Mouse (Mus musculus): ENCODE results near the gene Meis1. TPM values are rescaled to one million over a fixed set of nuclear protein-coding genes. Genes with fewer than 3 reads are reported as not detected.

Gene Meis1
- polyA plus RNA-seq, 1 experiment: 31.3 TPM

GRCm38 (mm10) chr11:18944972-18945625 lies 73.7 kb downstream of the Meis1 start:
- no peak overlapping the region for H3K4me3 ChIP-seq (replicated peaks; ENCODE audit: extremely low read depth, low read depth, low read length)
- WGBS: 70% methylated on average over 14 of the region's 14 CpGs
- no peak for DNase-seq
- H3K4me1 ChIP-seq (ENCODE audit: control insufficient read depth, insufficient read depth, low read length): peaks cover 7% of the 10 kb centered on the region; the same call in 1 of the 2 replicates
- TF ChIP-seq POLR2A (IDR thresholded peaks at IDR 0.05; ENCODE audit: borderline replicate concordance, extremely low read depth, low read depth, low read length) (no peak), CTCF (IDR thresholded peaks at IDR 0.05; ENCODE audit: insufficient read depth, low read length) (no peak)

GRCm38 (mm10) chr11:18944209-18944608 lies 74.6 kb downstream of the Meis1 start:
- no peak overlapping the region for H3K4me3 ChIP-seq (replicated peaks; ENCODE audit: extremely low read depth, low read depth, low read length)
- TF ChIP-seq POLR2A (IDR thresholded peaks at IDR 0.05; ENCODE audit: borderline replicate concordance, extremely low read depth, low read depth, low read length) (no peak), CTCF (IDR thresholded peaks at IDR 0.05; ENCODE audit: insufficient read depth, low read length) (no peak)
- DNase-seq: no peak
- H3K4me1 ChIP-seq (ENCODE audit: control insufficient read depth, insufficient read depth, low read length): peaks cover 4% of the 10 kb centered on the region; the same call in 1 of the 2 replicates
- WGBS: 58% methylated on average over 7 of the region's 7 CpGs

- no peak for DNase-seq
- WGBS: 47% methylated on average over 2 of the region's 2 CpGs
- no peak overlapping the region for H3K4me3 ChIP-seq (replicated peaks; ENCODE audit: extremely low read depth, low read depth, low read length)
These were observed 75.8 kb downstream of the Meis1 start for GRCm38 (mm10) chr11:18942990-18943389.

GRCm38 (mm10) chr11:18940916-18941315 lies 77.9 kb downstream of the Meis1 start:
- no peak overlapping the region for H3K4me3 ChIP-seq (replicated peaks; ENCODE audit: extremely low read depth, low read depth, low read length)
- WGBS: 35% methylated on average over 4 of the region's 4 CpGs

More at GRCm38 (mm10) chr11:18942990-18943389, 75.8 kb downstream of the Meis1 start:
- TF ChIP-seq CTCF (IDR thresholded peaks at IDR 0.05; ENCODE audit: insufficient read depth, low read length) (no peak), POLR2A (IDR thresholded peaks at IDR 0.05; ENCODE audit: borderline replicate concordance, extremely low read depth, low read depth, low read length) (no peak)
- H3K4me1 ChIP-seq (ENCODE audit: control insufficient read depth, insufficient read depth, low read length): peaks cover 4% of the 10 kb centered on the region; the same call in 1 of the 2 replicates

GRCm38 (mm10) chr11:18934921-18935320 lies 83.9 kb downstream of the Meis1 start:
- H3K4me1 ChIP-seq (ENCODE audit: control insufficient read depth, insufficient read depth, low read length): no peaks in the 10 kb centered on the region
- no peak overlapping the region for H3K4me3 ChIP-seq (replicated peaks; ENCODE audit: extremely low read depth, low read depth, low read length)
- no peak for DNase-seq
- TF ChIP-seq POLR2A (IDR thresholded peaks at IDR 0.05; ENCODE audit: borderline replicate concordance, extremely low read depth, low read depth, low read length) (no peak), CTCF (IDR thresholded peaks at IDR 0.05; ENCODE audit: insufficient read depth, low read length) (no peak)
- 83% methylated on average over 6 of the region's 6 CpGs for WGBS

More at GRCm38 (mm10) chr11:18940916-18941315, 77.9 kb downstream of the Meis1 start:
- no peak for DNase-seq
- peaks cover 2% of the 10 kb centered on the region; the same call in 1 of the 2 replicates for H3K4me1 ChIP-seq (ENCODE audit: control insufficient read depth, insufficient read depth, low read length)
- TF ChIP-seq CTCF (IDR thresholded peaks at IDR 0.05; ENCODE audit: insufficient read depth, low read length) (no peak), POLR2A (IDR thresholded peaks at IDR 0.05; ENCODE audit: borderline replicate concordance, extremely low read depth, low read depth, low read length) (no peak)

GRCm38 (mm10) chr11:18931001-18931874 lies 87.5 kb downstream of the Meis1 start:
- no peaks in the 10 kb centered on the region; the same call in 1 of the 2 replicates for H3K4me1 ChIP-seq (ENCODE audit: control insufficient read depth, insufficient read depth, low read length)
- H3K4me3 ChIP-seq (replicated peaks; ENCODE audit: extremely low read depth, low read depth, low read length): no peak overlapping the region
- TF ChIP-seq POLR2A (IDR thresholded peaks at IDR 0.05; ENCODE audit: borderline replicate concordance, extremely low read depth, low read depth, low read length) (no peak), CTCF (IDR thresholded peaks at IDR 0.05; ENCODE audit: insufficient read depth, low read length) (no peak)
- 58% methylated on average over 15 of the region's 15 CpGs for WGBS
- DNase-seq: no peak

- H3K4me3 ChIP-seq (replicated peaks; ENCODE audit: extremely low read depth, low read depth, low read length): no peak overlapping the region
- TF ChIP-seq CTCF (IDR thresholded peaks at IDR 0.05; ENCODE audit: insufficient read depth, low read length) (no peak), POLR2A (IDR thresholded peaks at IDR 0.05; ENCODE audit: borderline replicate concordance, extremely low read depth, low read depth, low read length) (no peak)
- WGBS: 72% methylated on average over 17 of the region's 17 CpGs
- peaks cover 1% of the 10 kb centered on the region for H3K4me1 ChIP-seq (ENCODE audit: control insufficient read depth, insufficient read depth, low read length)
- no peak for DNase-seq
These were observed 88.7 kb downstream of the Meis1 start for GRCm38 (mm10) chr11:18929779-18930728.

- 2% methylated on average over 1 of the region's 1 CpGs for WGBS
- DNase-seq: no peak
- Histone ChIP-seq H3K4me1 (ENCODE audit: control insufficient read depth, insufficient read depth, low read length) (peaks cover 2% of the 10 kb centered on the region), H3K4me3 (replicated peaks; ENCODE audit: extremely low read depth, low read depth, low read length) (no peak overlapping the region)
- TF ChIP-seq CTCF (IDR thresholded peaks at IDR 0.05; ENCODE audit: insufficient read depth, low read length) (no peak), POLR2A (IDR thresholded peaks at IDR 0.05; ENCODE audit: borderline replicate concordance, extremely low read depth, low read depth, low read length) (no peak)
These were observed 91.4 kb downstream of the Meis1 start for GRCm38 (mm10) chr11:18927351-18927750.

- WGBS: 39% methylated on average over 2 of the region's 2 CpGs
These were observed 92.0 kb downstream of the Meis1 start for GRCm38 (mm10) chr11:18926798-18927197.

More at GRCm38 (mm10) chr11:18926798-18927197, 92.0 kb downstream of the Meis1 start:
- Histone ChIP-seq H3K4me3 (replicated peaks; ENCODE audit: extremely low read depth, low read depth, low read length) (no peak overlapping the region), H3K4me1 (ENCODE audit: control insufficient read depth, insufficient read depth, low read length) (peaks cover 2% of the 10 kb centered on the region)
- DNase-seq: no peak
- TF ChIP-seq POLR2A (IDR thresholded peaks at IDR 0.05; ENCODE audit: borderline replicate concordance, extremely low read depth, low read depth, low read length): no peak
- no peak for TF ChIP-seq CTCF (IDR thresholded peaks at IDR 0.05; ENCODE audit: insufficient read depth, low read length)

Data from lung, adult 2 months (tissue).